Mouse (Mus musculus): ENCODE data around the gene Tulp4. TPM values are rescaled to one million over a fixed set of nuclear protein-coding genes. Genes with fewer than 3 reads are reported as not detected.
"Not testable (repeated sequence)": the region's sequence is repeated elsewhere in the genome, so short reads cannot be mapped to it uniquely, and the experiment has no call there.

The Tulp4 gene
- total RNA-seq, 4 experiments from 2014 or later: 325 to 332 (median 330) TPM

DNA sequence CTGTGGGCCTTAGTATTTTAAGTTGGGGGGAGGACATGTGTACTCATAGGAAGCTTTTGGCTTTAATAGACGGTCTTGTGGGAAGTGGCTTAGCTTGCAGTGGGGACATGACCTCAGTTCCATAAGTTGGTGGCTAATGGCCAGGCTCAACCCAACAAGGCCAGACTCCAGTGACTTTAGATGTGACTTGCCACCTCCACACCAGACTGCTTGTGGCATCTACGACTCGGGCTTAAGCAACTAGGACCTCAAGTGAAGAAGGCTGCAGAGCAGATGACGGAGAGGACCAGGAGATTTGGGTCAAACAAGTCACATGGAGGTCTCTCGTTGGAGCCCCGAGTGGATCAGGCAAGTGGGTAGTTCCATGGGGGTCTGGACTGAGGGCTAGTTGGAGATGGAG, 168.5 kb downstream of the Tulp4 start:
- DNase-seq (ENCODE audit: low spot score in 2 of 2): not testable (repeated sequence)

DNA sequence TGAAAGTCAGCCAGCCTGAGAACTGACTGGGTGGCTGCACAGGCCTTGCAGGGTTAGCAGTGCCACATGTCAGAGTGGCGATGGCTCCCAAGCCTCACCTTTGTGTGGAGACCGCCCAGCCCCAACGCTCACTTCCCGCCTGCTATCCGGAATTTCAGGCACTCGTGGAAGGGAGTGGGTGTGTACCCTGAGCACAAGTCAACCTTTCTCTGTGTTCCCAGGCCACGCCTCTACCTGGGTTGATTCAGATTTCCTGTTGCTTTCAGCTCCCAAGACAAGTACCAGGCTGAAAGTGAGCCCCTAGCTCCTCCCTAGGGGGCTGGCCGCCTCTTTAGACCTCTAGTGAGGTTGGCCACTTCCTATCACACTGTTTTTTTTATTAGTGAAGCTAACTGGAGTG, 173.0 kb downstream of the Tulp4 start:
- DNase-seq (ENCODE audit: low spot score in 2 of 2): not testable (repeated sequence)

DNA sequence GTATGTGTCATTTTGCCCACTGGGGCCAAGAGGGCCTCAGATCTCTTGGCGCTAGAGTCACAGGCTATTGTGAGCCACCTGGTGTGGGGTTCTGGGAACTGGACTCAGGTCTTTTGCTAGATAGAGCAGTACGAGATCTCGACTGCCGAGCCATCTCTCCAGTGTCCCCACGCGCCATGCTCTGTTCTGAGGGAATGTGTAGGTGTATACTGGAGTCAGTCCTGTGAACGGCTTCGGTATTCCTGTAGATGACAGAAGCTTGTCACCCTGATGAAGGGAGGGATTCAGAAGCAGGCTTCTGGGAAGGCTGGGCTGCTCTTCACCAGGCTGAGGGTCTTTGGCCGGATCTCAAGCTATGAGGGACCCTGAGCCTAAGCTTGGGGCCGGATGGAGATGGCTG, 173.5 kb downstream of the Tulp4 start:
- not testable (repeated sequence) for DNase-seq (ENCODE audit: low spot score in 2 of 2)

DNA sequence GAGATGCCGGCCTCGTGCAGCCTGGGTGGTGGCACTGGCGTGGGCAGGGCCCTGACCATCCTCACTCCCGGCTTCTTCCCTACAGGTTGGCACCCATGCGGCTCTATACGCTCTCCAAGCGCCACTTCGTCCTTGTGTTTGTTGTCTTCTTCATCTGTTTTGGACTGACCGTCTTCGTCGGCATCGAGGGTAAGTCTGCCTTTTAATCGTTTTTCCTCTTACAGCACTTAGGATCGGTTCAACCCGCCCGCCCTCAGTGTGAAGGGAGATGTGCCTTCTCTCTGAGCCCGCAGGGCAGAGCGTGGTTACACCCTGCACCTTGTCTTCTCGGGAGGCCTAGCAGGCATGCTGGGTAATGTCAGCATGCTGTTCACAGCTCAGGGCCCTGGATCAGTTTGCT, 174.3 kb downstream of the Tulp4 start:
- DNase-seq (ENCODE audit: low spot score in 2 of 2): not testable (repeated sequence)

DNA sequence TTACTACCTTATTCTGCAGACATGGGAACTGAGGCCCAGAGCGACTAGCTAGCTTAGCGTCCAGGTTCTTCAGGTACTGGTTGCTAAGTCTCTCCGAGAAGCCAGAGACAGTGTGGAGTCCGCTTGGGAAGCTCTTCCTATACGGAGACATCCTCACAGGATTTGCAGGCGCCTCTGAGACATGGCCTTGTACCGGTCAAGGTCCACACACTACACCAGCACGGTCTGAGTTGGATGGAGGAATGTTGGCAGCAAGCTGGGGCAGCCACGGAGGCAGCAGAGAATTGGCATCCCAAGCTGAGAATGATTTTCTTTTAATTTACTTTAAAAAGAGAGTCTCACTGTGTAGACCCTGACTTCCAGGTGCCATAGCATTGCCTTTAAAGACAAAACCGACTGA, 176.9 kb downstream of the Tulp4 start:
- DNase-seq (ENCODE audit: low spot score in 2 of 2): not testable (repeated sequence)

DNA sequence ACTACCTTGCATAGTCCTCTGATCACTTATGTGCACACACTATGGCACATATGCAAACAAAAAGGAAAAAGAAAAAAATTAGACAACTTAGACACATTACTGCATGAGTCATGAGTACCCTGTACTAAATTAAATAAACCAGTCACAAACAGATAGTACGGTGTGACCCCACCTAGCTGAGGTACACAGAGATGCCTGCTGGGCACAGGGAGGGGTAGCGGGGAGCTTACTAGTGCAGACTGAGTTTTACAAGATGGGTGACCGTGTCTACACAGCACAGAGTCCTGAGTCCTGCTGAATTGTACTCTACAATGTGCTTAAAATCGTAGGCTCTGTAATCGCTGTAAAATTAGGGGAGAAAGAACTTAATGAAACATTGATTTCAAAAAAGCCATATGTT, 179.9 kb downstream of the Tulp4 start:
- not testable (repeated sequence) for DNase-seq (ENCODE audit: low spot score in 2 of 2)

DNA sequence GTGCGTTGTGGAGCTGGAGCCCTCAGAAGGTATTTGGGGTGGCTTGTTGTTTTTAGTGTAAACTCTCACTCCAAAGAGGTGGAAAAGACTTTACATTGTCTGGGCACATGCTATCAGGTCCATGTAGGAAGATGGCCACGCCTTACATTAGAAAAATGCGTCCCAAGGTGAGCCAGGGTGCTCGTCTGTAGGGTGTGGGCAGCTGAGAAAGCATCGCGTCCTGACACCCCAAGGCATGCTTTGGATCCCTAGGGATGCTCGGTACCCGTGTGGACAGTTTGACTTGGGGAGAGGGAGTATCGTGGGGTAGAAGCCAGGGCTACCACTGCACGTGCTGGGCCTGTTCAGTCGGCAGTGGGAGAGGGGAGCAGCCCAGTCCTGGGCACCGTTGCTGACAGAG, 182.8 kb downstream of the Tulp4 start:
- DNase-seq (ENCODE audit: low spot score in 2 of 2): not testable (repeated sequence)

DNA sequence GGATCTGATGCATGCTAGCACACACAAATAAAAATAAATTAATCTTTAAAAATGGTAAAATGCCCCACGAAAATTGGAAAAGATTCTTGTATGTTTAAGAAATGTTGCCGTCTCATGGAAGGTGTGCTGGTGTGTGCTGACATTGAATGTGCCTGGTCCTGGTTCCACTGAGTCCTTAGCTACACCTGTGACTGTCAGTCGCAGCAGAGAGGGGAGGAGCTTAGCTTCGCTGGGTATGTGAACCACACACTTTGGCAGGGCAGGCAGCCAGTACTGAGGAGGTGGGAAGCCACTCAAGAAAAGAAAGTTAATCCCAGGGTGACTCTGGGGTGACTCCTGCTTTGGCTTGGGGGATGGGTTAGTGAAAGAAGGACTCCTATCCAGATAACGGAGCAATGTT, 187.6 kb downstream of the Tulp4 start:
- not testable (repeated sequence) for DNase-seq (ENCODE audit: low spot score in 2 of 2)

DNA sequence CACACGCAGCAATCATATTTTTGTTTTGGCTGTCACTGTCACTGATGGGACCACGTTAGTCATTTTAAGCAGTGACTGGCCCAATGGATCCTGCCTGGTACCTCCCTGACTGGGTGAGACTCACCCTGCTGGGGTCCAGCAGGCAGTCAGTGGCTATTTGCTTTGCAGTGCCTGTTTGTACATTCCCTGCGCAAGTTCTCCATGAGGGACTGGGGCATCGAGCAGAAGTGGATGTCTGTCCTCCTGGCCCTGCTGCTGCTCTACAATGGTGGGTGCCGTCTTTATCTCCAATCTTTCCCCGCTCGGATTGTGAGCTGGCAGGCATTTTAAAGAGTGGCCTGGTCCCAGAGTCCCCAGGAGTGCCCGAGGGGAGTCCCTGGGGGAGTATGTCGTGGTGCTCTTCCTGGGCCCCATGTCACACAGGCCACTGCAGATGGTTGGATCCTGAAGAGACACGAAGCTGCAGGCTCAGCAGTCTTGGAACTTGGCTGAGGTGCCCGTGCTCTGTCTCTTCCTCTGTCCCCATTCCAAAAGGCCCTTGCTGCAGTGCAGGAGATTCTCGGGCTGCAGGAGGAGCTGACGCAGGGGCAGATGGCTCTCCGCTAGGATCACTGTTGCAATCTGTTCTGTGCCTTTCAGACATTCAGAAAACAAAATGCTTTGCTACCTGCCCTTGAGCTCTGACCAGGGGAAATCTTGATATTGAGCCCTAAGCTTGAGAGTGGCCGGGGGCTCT, 191.0 kb downstream of the Tulp4 start:
- DNase-seq (ENCODE audit: low spot score in 2 of 2): not testable (repeated sequence)

DNA sequence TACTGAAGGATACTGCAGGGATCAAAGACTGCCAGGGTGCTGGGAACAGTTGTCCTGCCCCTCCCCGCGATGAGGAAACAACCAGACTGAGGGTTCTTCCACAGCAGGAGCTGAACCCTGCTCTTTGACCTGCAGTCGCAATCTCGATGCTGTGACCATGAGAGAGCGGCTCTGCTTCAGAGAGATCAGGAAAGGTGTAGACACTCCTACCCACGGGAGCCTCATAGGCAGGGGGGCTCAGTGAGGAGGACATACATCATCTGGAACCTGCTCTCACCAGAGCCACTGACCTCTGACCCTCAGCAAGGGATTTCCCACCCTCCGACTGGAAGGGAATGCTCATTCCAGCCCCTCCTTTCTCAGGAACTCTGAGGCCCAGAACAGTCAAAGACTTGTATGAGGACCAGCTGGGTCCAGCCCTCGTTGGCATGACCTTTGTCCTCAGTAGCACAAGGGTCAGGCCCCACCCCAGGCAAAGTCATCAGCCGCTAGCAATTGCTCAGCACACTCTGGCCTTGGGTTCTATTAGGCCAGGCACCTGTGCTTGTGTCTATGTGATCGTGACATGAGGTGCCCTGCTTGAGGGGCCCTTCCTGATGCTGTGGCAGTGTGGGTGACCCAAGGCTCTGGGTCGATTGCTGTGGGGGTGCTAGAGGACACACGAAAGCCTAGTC, 194.1 kb downstream of the Tulp4 start:
- not testable (repeated sequence) for DNase-seq (ENCODE audit: low spot score in 2 of 2)

Small RNA genes within 50 kb of the gene (microRNA-seq; reads per million reads assigned to microRNA genes)
- 0 reads per million in 2 experiments for gene Gm22774

Other genes starting within 250 kb of the Tulp4 start
- 10 to 100 TPM; 61.3 to 82.7 (median 71.8) TPM for gene Synj2, start 165.2 kb upstream of the Tulp4 start, total RNA-seq (2022)
- gene Serac1, start 26.7 kb upstream of the Tulp4 start, total RNA-seq (2022): 10 to 100 TPM; 15.7 to 23.6 (median 18.8) TPM
- 100 to 1,000 TPM; 106 to 122 (median 113) TPM for gene Gtf2h5, start 26.7 kb upstream of the Tulp4 start, total RNA-seq (2022)
- gene Tmem181a, start 150.4 kb downstream of the Tulp4 start, total RNA-seq (2022): 10 to 100 TPM; 42.1 to 54.3 (median 50.3) TPM
- 10 to 100 TPM in 3 of 4 experiments, 1 to 10 TPM in 1; 9.4 to 11.9 (median 10.9) TPM for gene Dynlt1a, start 211.1 kb downstream of the Tulp4 start, total RNA-seq (2022)

All from layer of hippocampus, adult 8-10 months (tissue).